Mouse (Mus musculus) thymus, postnatal 0 days (tissue): ENCODE data around the gene Clint1. TPM values are rescaled to one million over a fixed set of nuclear protein-coding genes. Genes with fewer than 3 reads are reported as not detected.

Experiments
- DNase-seq: peaks from one replicate; pipeline ENCODE4 v3.0.0-alpha.2; 2015; ENCODE audit warnings: low spot score
- polyA plus RNA-seq: library from polyadenylated mRNA; unstranded; fragments of >200 nt; fragmentation: Nextera tagmentation; extraction: Ambion mirVana; gene quantifications from 2 replicates; pipeline ENCODE4 v1.2.1, GENCODE M21; 2015

Gene Clint1
- 60.0 and 68.2 TPM in 2 replicates for polyA plus RNA-seq

GRCm38 (mm10) chr11:45851516-45852123, at the start of gene Clint1:
TSS of gene Clint1 (plus strand) at chr11:45852051.
- DNase-seq, result peak; percentile 92

DNA sequence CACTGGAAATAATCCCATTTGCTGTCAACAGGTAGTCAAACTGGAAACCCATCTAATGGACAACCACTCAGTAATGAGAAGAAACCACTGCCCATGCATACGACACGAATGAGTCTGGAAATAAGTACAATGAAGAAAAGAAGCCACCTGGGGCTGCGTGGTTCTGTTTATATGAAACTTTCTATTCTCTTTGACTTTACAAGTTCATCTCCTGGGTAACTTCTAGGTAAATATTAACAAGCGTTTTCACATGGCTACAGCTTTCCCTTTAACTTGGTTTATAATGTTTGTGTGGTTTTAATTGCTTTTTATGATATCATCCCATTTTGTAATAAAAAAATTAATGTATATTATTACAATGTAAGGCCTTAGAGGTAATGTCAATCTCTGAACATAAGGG, 47.8 kb upstream of the Clint1 start:
- no peak for DNase-seq

DNA sequence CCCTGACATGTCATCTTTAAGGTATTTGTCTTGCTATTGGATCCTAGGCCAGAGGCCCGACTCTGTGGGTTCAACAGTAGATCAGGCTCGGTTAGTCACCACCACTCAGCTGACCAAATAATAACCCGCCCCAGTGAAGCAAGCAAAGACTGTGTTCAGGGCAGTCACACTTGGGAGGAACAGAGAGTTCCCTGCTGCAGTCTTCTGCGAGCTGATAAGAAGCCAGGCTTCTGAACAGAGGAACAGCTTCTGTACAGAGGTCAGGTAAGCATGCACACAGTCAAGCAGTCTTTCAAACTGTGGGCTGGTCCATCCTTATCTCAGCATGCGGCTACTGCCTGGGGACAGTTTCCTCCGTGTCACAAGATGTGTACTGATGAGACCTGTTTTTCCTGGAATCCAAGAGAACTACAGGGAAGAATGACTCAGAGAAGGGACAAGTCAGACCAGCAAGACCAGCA, 46.5 kb upstream of the Clint1 start:
- no peak for DNase-seq

- no peak for DNase-seq
Measured at GRCm38 (mm10) chr11:45805810-45806209, 46.0 kb upstream of the Clint1 start.

DNA sequence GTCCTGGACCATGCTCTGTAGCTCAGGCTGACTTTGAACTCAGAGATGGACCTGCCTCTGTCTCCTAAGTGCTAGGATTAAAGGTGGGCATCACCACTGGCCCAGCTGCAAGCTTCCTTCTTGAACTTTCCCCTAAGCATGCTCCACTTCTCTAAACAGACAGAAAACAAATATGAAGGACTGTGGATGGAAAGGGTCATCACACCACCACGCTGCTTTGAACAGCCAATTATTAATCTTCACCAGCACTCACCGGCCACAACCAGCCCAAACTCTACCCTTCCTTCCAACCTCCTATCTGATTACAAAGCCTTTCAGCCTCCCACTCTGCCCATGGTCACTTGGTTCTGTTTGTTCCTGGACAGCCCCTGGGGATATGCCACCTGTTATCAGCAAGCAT, 45.6 kb upstream of the Clint1 start:
- DNase-seq, result no peak

DNA sequence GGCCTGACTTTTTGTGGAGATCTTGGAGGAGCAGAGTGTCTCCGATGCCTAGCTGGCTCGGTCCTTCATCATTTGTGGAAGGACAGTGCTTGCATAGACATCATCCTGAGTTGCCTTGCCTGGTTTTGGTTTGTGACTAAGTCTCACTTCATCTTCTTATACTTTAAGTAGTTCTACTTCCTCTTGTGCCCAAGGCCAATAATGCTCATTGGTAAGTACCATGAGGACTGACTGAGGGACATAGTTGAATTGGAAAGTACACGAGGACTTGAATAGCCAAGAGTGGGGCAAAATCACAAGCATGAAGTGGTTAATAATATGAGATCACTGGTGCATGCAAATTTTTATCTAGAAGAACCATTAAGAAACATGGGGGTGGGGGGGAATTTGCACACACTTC, 45.0 kb upstream of the Clint1 start:
- no peak for DNase-seq

DNA sequence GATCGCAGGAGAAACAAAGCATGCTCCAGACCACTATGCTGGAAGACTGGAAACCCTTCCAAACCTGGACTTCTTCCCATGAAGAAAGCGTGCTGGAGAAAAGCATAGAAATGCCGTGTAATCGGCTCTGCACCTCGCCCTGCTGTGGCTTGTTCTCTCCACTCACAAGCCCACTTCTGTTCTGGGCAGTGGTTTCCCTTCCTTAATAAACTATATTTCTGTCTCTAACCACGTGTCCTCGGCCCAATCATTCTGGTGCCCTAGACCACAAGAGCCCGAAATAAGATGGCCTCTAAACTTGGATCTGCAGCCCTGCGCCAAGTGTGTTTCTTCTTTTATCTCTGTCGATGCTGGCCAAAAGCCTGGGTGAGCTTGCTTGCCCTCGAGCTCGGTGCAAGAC, 44.0 kb upstream of the Clint1 start:
- DNase-seq, result no peak

DNA sequence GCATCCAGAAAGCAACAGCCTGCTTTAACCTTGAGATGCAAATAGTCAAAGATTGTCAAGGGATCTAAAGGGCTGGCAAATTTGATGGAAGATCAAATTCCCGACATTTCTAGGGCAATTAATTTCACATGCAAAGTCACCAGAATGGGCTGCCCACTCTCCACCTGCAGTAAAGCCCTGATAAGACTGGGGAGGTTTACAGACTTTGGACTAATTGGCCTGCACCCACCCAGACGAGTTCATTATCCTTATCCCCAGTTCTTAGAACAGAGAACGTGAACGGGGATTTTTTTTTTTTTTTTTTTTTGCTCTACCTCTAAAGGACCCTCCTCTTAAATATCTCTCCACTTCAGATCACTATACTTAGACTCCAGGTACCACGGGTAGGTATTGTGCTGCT, 42.4 kb upstream of the Clint1 start:
- no peak for DNase-seq

- no peak for DNase-seq
Measured at GRCm38 (mm10) chr11:45810056-45810455, 41.8 kb upstream of the Clint1 start.

DNA sequence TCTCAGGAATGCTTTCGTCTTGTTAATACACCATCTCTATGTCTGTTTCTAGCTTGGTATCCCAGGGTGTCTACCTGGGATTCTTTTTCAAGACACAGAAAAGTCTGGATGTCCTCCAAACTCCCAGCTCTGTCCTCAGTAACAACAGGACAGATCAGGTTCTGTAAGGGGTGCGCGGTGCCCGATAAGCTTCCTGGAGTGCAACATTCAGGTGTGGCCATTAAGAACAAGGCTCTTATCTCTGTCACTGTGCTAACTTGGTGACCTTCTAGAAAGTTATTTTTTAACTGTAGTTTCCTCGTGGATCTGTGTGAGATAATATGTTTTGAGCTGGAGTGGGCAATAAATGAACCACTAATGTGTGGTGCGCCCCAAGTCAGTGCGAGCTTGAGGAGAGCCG, 41.0 kb upstream of the Clint1 start:
- DNase-seq, result no peak

- no peak for DNase-seq
Measured at GRCm38 (mm10) chr11:45815603-45816002, 36.2 kb upstream of the Clint1 start.

GRCm38 (mm10) chr11:45816712-45817111, 35.1 kb upstream of the Clint1 start:
- no peak for DNase-seq

DNA sequence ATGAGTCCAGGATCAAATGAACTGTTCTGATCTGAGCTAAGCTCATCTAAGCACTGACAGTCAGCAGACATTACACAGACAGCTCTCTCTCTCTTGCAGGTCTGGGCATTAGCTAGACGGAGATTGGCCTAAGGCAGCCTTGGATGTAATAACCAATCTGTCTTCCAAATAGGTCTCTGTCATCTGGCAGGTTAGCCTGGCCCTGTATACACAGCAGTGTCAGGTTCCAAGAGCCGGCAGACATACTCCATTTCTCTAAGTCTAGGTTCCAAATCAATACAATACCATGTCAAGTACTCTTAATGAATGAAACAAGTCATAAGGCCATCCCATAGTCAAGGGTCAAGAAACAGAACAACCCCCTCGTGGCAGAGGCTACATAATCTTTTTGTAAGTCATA, 33.9 kb upstream of the Clint1 start:
- no peak for DNase-seq

- DNase-seq, result no peak
Measured at GRCm38 (mm10) chr11:45820930-45821329, 30.9 kb upstream of the Clint1 start.

- DNase-seq, result no peak
Measured at GRCm38 (mm10) chr11:45830112-45830511, 21.7 kb upstream of the Clint1 start.

GRCm38 (mm10) chr11:45830743-45831310, 21.0 kb upstream of the Clint1 start:
- DNase-seq, result no peak

DNA sequence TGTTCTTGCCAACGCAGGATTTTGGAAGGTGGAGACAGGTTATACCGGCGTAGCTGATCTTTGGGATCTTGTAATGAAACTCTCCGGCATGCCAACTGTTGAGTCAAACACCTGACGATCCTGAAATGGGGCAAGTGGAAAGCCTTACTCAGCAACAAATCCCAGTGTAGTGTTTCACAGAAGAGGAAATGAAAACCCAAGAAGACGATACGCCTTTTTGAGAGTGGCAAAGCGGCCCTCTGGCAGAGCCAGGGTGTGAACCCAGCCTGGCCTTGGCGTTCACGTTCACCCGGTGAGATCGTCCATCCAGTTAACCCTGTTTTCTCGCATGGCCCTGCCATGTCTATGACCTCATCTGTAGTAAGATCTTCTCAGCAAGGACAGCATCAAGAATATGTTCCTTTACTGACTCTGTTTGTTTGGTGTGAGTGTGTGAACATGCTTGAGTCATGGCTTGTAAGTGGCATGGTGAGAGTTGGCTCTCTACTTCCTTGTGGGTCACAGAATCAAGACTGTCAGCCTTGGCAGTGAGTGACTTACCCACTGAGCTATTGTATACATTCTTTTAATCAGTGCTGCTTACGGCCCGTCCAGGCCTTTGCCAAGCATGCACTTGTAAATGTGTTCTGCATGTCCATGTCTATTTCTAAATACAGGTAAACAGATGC, 20.2 kb upstream of the Clint1 start:
- DNase-seq, result no peak

DNA sequence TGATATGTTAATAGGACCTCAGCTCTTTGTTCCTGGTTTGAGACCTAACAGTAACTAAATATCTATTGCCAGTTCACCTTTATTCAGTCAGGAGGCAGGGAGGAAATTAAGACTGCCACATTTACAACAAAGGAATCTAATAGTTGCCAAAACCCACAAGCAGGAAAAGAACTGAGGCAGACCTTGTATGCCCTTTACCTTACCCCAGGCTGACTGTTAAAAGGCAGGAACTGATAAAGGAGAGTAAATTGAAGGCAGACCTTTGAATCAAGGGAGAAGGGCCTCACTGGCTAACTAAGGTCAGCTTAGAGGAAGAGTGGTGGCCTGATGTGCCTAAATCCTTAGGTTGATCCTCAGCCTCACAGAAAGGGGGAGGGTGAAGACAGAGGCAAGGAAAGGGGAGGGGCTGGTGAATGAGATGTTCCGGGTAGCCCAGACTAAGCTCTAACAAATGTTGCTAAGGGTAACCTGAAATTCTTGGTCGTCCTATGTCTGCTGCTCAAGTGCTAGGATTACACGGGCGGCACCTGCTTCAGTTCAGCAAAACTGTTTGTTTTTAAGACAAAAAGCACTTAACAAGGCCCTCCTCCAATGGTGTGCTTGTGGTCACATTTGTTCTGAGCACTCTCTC, 16.1 kb upstream of the Clint1 start:
- DNase-seq, result no peak

GRCm38 (mm10) chr11:45837257-45837817, 14.5 kb upstream of the Clint1 start:
- no peak for DNase-seq

GRCm38 (mm10) chr11:45838450-45838849, 13.4 kb upstream of the Clint1 start:
- no peak for DNase-seq

DNA sequence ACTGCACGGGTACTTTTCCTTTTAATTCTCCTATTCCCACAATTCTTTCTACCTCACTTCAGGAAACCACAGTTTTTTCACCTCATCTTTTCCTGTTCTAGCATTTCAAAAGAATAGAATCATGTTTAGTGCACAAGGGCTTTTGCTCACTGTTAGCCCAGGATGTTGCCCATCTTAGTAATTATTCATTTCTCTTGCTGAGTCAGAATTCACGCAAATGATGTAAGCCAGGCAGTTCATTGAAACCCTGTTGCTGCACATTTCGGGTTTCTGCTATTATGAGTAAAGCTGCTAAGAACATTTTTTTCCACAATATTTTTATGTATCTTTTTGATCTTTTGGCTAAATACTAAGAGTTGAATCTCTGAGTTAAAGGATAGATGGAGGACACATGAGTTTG, 11.5 kb upstream of the Clint1 start:
- DNase-seq, result no peak

DNA sequence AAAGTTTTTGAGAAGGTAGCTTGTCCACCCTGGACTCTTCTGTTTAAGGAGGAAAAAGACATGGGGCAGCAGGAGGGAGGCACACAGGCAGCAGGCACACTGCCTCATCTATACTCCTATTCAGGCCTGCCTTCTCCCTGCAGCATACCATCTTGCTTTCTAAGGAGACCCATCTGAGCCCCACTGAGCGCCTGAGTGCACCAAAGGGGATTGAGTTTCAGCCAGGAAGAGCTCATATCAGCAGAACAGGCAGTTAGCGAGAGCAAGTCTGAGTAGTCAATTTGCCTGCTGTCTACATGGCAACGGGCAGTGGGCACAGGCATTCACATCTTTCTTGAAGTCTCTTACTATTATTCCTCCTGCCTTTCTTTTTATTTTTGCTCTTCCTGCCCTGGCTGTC, 5.8 kb upstream of the Clint1 start:
- no peak for DNase-seq
